Mouse (Mus musculus) erythroblast, embryonic 14.5 days (primary cell): Measurements from ENCODE around the gene Kif23. TPM values are rescaled to one million over a fixed set of nuclear protein-coding genes. Genes with fewer than 3 reads are reported as not detected.

Experiments
- H3K27me3 ChIP-seq: 2 replicates; pipeline ENCODE4 v1.6.1; 2012; ENCODE audit warnings: inconsistent platforms; ENCODE audit not compliant: control insufficient read depth
- H3K36me3 ChIP-seq: 2 replicates; pipeline ENCODE4 v1.6.1; 2012; ENCODE audit warnings: mild to moderate bottlenecking, inconsistent platforms; ENCODE audit not compliant: control insufficient read depth
- H3K4me1 ChIP-seq: 2 replicates; pipeline ENCODE4 v1.6.1; 2012; ENCODE audit warnings: inconsistent platforms; ENCODE audit not compliant: control insufficient read depth
- H3K4me3 ChIP-seq: replicated peaks from 2 replicates; pipeline ENCODE3; 2012; ENCODE audit warnings: moderate library complexity, mild to moderate bottlenecking, inconsistent platforms
- H3K9me3 ChIP-seq: 2 replicates; pipeline ENCODE4 v1.6.1; 2012; ENCODE audit warnings: low read length, inconsistent platforms, mixed read lengths; ENCODE audit not compliant: control insufficient read depth
- GATA1 ChIP-seq: IDR thresholded peaks from 2 replicates; pipeline ENCODE4 v1.6.1; 2012; ENCODE audit warnings: low read length, inconsistent platforms, mixed read lengths
- TAL1 ChIP-seq: IDR thresholded peaks from 3 replicates; pipeline ENCODE4 v1.6.1; 2012; ENCODE audit warnings: low read length, inconsistent platforms, mixed read lengths
- polyA plus RNA-seq: library from polyadenylated mRNA; stranded (reverse); fragments of >175 nt; gene quantifications from 2 replicates; pipeline ENCODE4 v1.2.3, GENCODE M21; 2012

Kif23 gene
- polyA plus RNA-seq, 1 experiment = 6.1 TPM

DNA sequence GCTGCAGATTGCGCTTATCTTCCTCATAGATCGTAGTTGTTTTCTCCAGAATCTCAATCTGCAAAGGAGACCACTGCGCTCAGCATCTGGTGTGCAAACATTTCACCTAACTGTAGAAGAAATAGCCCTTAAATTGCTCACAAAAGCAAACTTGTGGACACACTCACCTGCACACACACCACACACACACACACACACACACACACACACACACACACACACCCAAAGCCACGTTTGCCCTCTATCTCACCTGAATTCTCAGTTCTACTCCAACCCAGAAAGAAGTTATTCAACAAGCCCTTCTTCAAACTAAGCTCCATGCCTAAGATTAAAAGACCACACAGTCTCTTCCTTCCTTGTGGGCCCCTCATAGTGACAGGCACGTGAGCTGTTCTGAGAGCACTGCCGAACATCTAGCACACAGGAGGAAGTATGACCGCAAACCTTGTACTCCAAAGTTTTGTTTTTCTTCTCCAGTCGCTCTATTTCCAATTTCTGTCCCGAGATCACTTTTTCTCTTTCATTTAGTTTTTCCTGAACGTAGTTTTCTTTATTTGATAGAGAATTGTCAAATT is 21.4 kb downstream of the Kif23 start:
- Histone ChIP-seq H3K36me3 (peaks cover 100% of the 10 kb centered on the region), H3K4me1 (peaks cover 17% of the 10 kb centered on the region)
- TF ChIP-seq GATA1 = no peak
- TF ChIP-seq TAL1 = no peak

GRCm38 (mm10) chr9:61920331-61920730 is 26.2 kb downstream of the Kif23 start:
- Histone ChIP-seq H3K9me3 (no peaks in the 10 kb centered on the region), H3K4me1 (peaks cover 37% of the 10 kb centered on the region), H3K27me3 (no peaks in the 10 kb centered on the region), H3K36me3 (peaks cover 97% of the 10 kb centered on the region), H3K4me3 (no peak overlapping the region)
- no peak for TF ChIP-seq GATA1
- TF ChIP-seq TAL1 = no peak

More for the DNA sequence above, 21.4 kb downstream of the Kif23 start:
- H3K9me3 ChIP-seq = no peaks in the 10 kb centered on the region
- no peaks in the 10 kb centered on the region for H3K27me3 ChIP-seq
- no peak overlapping the region for H3K4me3 ChIP-seq

GRCm38 (mm10) chr9:61919464-61919863 is 27.1 kb downstream of the Kif23 start:
- Histone ChIP-seq H3K4me1 (peaks cover 45% of the 10 kb centered on the region), H3K4me3 (no peak overlapping the region)

DNA sequence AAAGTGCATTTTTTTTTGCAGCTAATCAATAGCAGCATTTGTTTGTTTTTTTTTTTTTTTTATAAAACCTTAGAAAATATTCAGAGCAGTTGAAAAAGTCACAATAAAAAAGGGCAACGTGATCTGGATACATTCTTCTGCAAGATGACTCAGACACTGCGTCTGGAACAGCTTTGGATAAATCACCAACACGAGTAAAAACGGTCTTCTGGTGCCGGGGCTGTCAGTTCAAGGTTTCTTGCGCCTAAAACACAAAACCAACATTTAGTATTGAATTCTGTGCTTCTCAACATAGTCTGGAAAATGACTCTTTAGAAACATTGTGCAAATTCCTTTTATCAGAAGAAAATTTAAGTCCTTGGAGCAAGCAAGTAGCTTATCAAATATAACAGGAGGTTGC is 29.1 kb downstream of the Kif23 start:
- peaks cover 82% of the 10 kb centered on the region for H3K36me3 ChIP-seq
- peaks cover 63% of the 10 kb centered on the region for H3K4me1 ChIP-seq
- H3K9me3 ChIP-seq = no peaks in the 10 kb centered on the region
- H3K27me3 ChIP-seq = no peaks in the 10 kb centered on the region
- no peak for TF ChIP-seq GATA1
- TF ChIP-seq TAL1 = no peak
- H3K4me3 ChIP-seq = no peak overlapping the region

More at GRCm38 (mm10) chr9:61919464-61919863, 27.1 kb downstream of the Kif23 start:
- Histone ChIP-seq H3K9me3 (no peaks in the 10 kb centered on the region), H3K36me3 (peaks cover 88% of the 10 kb centered on the region), H3K27me3 (no peaks in the 10 kb centered on the region)
- TF ChIP-seq TAL1 = no peak
- TF ChIP-seq GATA1 = no peak

DNA sequence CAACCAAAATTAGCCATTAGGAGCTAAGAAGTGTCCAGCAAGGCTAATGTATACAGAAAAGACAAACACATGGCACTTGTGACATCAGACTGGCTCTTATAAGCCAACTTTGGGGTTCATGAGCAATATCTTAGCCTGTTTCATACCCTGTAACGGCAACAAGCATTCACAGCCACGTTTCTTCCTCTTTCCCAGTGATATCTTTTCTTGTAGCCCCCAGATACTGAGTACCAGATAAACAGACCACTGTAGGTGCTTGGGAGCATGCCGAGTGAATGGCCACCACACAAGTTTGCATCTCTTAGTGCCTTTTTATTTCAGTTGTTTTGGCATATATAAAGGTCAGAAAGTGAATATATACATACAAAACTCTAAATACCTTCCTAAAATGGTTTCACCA is 29.6 kb downstream of the Kif23 start:
- H3K9me3 ChIP-seq = no peaks in the 10 kb centered on the region
- no peaks in the 10 kb centered on the region for H3K27me3 ChIP-seq
- no peak for TF ChIP-seq GATA1
- no peak for TF ChIP-seq TAL1
- no peak overlapping the region for H3K4me3 ChIP-seq
- H3K4me1 ChIP-seq = peaks cover 67% of the 10 kb centered on the region
- H3K36me3 ChIP-seq = peaks cover 82% of the 10 kb centered on the region

DNA sequence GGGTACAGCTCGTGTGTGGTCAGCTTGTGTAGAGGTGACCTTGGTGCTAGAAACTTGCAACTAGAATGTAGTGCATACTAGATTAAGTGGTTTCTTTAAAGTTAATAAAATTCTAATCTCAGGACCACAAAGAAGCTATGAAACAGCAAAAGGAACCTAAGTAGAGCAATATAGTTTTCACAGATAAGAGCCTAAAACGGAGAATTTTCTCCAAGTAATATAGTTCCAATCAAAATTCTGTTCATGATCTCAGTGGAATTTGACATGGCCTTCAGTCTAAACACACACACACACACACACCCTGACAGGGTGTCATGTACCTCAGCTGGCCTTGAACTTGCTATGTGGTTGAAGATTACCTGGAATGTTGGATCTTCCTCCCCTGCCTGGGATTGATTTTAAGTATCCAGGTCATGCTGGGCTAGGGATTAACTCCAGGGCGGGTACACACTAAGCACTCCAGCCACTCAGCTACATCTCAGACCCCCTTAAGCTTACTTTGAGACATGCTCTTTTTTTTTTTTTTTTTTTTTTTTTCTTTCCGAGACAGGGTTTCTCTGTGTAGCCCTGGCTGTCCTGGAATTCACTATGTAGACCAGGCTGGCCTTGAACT is 31.1 kb downstream of the Kif23 start:
- TF ChIP-seq GATA1 (no peak), TAL1 (no peak)
- Histone ChIP-seq H3K4me3 (peak overlapping the region; percentile 72), H3K36me3 (peaks cover 82% of the 10 kb centered on the region), H3K27me3 (no peaks in the 10 kb centered on the region), H3K4me1 (peaks cover 68% of the 10 kb centered on the region), H3K9me3 (no peaks in the 10 kb centered on the region)

- H3K36me3 ChIP-seq = peaks cover 79% of the 10 kb centered on the region
Observed at GRCm38 (mm10) chr9:61914917-61915300, 31.7 kb downstream of the Kif23 start.

DNA sequence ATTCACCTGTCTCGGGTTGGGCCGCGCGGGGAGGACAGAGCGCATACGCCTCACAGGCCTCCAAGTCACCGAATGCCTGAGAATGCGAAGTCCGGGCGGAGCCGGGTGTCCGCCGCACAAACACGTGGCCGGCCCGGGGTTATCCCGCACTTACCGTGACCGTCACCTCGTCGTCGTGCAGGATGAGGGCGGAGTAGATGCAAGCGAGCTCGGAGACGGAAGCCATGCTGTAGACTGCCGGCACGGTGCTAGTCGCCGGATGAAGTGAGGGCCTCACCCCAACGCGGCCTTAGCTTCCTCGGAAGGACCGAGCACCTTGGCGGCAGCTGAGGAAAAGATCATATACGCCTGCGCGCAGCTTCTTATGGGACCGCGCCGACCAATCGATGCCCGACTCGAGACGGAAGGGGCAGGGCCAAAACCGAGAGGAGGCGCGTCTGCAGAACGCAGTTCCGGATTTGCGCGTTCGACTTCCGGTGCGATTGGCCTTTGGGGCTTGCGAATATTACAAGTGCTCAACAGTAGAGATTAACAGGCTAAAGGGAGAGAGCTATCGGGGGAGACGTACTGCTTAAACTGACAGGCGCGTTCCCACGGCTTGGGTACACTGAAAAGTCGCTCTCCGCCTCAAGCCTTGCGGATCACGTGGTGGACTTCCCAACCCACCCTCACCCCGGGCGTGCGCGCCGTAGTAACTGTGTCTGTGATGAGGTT is 32.2 kb downstream of the Kif23 start, which contains the start of gene Rplp1:
TSS of gene Rplp1 (minus strand) at position 340 of the 714 bp plus-strand sequence.
- Histone ChIP-seq H3K4me1 (peaks cover 64% of the 10 kb centered on the region), H3K36me3 (peaks cover 74% of the 10 kb centered on the region), H3K27me3 (no peaks in the 10 kb centered on the region), H3K4me3 (peak within 1 kb of the TSS; percentile 72), H3K9me3 (no peaks in the 10 kb centered on the region)
- no peak for TF ChIP-seq TAL1
- no peak for TF ChIP-seq GATA1

More at GRCm38 (mm10) chr9:61914917-61915300, 31.7 kb downstream of the Kif23 start:
- no peaks in the 10 kb centered on the region for H3K27me3 ChIP-seq
- TF ChIP-seq TAL1 = no peak
- TF ChIP-seq GATA1 = no peak
- H3K4me3 ChIP-seq = peak overlapping the region; percentile 72
- H3K4me1 ChIP-seq = peaks cover 64% of the 10 kb centered on the region
- H3K9me3 ChIP-seq = no peaks in the 10 kb centered on the region
